Comparison of ENCODE assay signal across 8 mouse cellular contexts in the genomic region with DNA sequence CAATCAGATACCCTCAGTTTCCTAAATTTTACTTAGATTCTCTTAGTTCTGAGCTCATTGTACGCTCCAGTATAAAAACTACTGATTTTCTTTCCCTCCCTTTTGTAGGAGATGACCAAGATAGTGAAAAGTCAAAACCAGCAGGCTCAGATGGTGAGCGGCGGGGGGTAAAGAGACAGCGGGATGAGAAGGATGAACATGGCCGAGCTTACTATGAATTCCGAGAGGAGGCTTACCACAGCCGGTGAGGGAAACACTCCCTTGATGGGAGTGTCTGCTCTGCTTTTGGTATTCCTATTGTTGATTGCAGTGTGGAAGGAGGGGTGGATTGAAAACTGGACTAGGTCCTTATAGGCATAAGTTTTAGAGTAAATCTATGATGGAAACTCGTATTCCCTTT. TPM values are rescaled to one million over a fixed set of nuclear protein-coding genes. Genes with fewer than 3 reads are reported as not detected.
DNase-seq lines count a peak whose midpoint lies in the region; ATAC-seq lines count a peak whose summit lies in the region.
"Had no signal": no experiment of that assay in that cellular context is flagged by ENCODE, and none has a peak within 500 bp of the region (broad histone marks: within the 10 kb centered on the region; RNA-seq: fewer than 3 reads in every experiment).

No protein-coding gene starts in this region.

- no peak overlapping the region for H3K27ac ChIP-seq in lung, embryonic 15.5 days
- H3K27ac ChIP-seq in embryonic facial prominence, embryonic 13.5 days: no peak overlapping the region
- H3K27ac ChIP-seq in limb, embryonic 11.5 days (replicated peaks; ENCODE audit: low read depth, low read length): no peak overlapping the region
- no peak overlapping the region for H3K27ac ChIP-seq in stomach, embryonic 15.5 days

- DNase-seq in lung, postnatal 10 days: no peak
- DNase-seq in limb, embryonic 11.5 days (ENCODE audit: low spot score): no peak
- no peak for DNase-seq in left cerebral cortex, postnatal 25 days (ENCODE audit: low spot score in 2 of 2)

- H3K4me2 ChIP-seq in lung, embryonic 15.5 days: peak overlapping the region; percentile 66
- H3K4me2 ChIP-seq in embryonic facial prominence, embryonic 13.5 days: peak overlapping the region; percentile 97
- peak overlapping the region; percentile 63; the same call in 1 of the 2 replicates for H3K4me2 ChIP-seq in limb, embryonic 11.5 days (ENCODE audit: low read depth, severe bottlenecking)
- H3K4me2 ChIP-seq in stomach, embryonic 15.5 days: peak overlapping the region; percentile 73

- WGBS in lung, embryonic 15.5 days: 70% methylated on average over 8 of the region's 8 CpGs
- WGBS in embryonic facial prominence, embryonic 13.5 days: 74% methylated on average over 8 of the region's 8 CpGs
- WGBS in limb, embryonic 11.5 days: 89% methylated on average over 8 of the region's 8 CpGs
- 69% methylated on average over 8 of the region's 8 CpGs for WGBS in stomach, embryonic 15.5 days

- H3K9me3 ChIP-seq in lung, embryonic 15.5 days: no peaks in the 10 kb centered on the region
- H3K9me3 ChIP-seq in embryonic facial prominence, embryonic 13.5 days: no peaks in the 10 kb centered on the region
- no peaks in the 10 kb centered on the region for H3K9me3 ChIP-seq in limb, embryonic 11.5 days (ENCODE audit: control insufficient read depth, low read length)
- H3K9me3 ChIP-seq in stomach, embryonic 15.5 days: no peaks in the 10 kb centered on the region

- 0 out of 2 replicates have a peak overlapping the region, but pooled peaks have one; percentile 10 for H3K9ac ChIP-seq in lung, embryonic 15.5 days
- H3K9ac ChIP-seq in embryonic facial prominence, embryonic 13.5 days: peak overlapping the region; percentile 57
- H3K9ac ChIP-seq in limb, embryonic 11.5 days (ENCODE audit: low read length): no peak overlapping the region
- H3K9ac ChIP-seq in stomach, embryonic 15.5 days: no peak overlapping the region

- intact Hi-C loops in left cerebral cortex, postnatal 25 days (cut with DNase I): loop anchor here (5.0 kb wide), 1 partner anchor 80 kb away; a partner anchor contains a TSS

- H3K36me3 ChIP-seq in lung, embryonic 15.5 days: peaks cover 51% of the 10 kb centered on the region
- peaks cover 50% of the 10 kb centered on the region for H3K36me3 ChIP-seq in embryonic facial prominence, embryonic 13.5 days
- H3K36me3 ChIP-seq in limb, embryonic 11.5 days (ENCODE audit: control insufficient read depth, insufficient read depth, low read length): peaks cover 17% of the 10 kb centered on the region
- H3K36me3 ChIP-seq in stomach, embryonic 15.5 days: peaks cover 35% of the 10 kb centered on the region

- ATAC-seq in lung, embryonic 15.5 days (ENCODE audit: borderline replicate concordance, extremely low read depth, low FRiP score, low TSS enrichment): no peak
- no peak for ATAC-seq in embryonic facial prominence, embryonic 13.5 days (ENCODE audit: insufficient number of reproducible peaks, insufficient read depth, low FRiP score, low TSS enrichment, low read depth)
- no peak for ATAC-seq in limb, embryonic 11.5 days (ENCODE audit: insufficient number of reproducible peaks, low FRiP score, low TSS enrichment, low read depth)
- no peak for ATAC-seq in stomach, embryonic 15.5 days (ENCODE audit: insufficient read depth, low FRiP score, low read depth)
- no peak for ATAC-seq in monocyte, adult 5-6 weeks (replicated peaks; ENCODE audit: insufficient number of reproducible peaks, low FRiP score, low TSS enrichment, poor library complexity, severe bottlenecking)

- peaks cover 20% of the 10 kb centered on the region for H3K4me1 ChIP-seq in lung, embryonic 15.5 days
- peaks cover 26% of the 10 kb centered on the region for H3K4me1 ChIP-seq in embryonic facial prominence, embryonic 13.5 days
- H3K4me1 ChIP-seq in limb, embryonic 11.5 days (ENCODE audit: control insufficient read depth, insufficient read depth, low read length): peaks cover 6% of the 10 kb centered on the region
- peaks cover 14% of the 10 kb centered on the region; the same call in 1 of the 2 replicates for H3K4me1 ChIP-seq in stomach, embryonic 15.5 days

- H3K27me3 ChIP-seq in lung, embryonic 15.5 days: no peaks in the 10 kb centered on the region
- no peaks in the 10 kb centered on the region for H3K27me3 ChIP-seq in embryonic facial prominence, embryonic 13.5 days
- H3K27me3 ChIP-seq in limb, embryonic 11.5 days (ENCODE audit: control insufficient read depth, insufficient read depth, low read length): no peaks in the 10 kb centered on the region
- no peaks in the 10 kb centered on the region for H3K27me3 ChIP-seq in stomach, embryonic 15.5 days (replicated peaks)

- peak overlapping the region; percentile 96 for H3K4me3 ChIP-seq in lung, embryonic 15.5 days
- H3K4me3 ChIP-seq in embryonic facial prominence, embryonic 13.5 days: peak overlapping the region; percentile 100
- peak overlapping the region; percentile 5; the same call in 1 of the 2 replicates for H3K4me3 ChIP-seq in limb, embryonic 11.5 days (ENCODE audit: low read depth, low read length)
- H3K4me3 ChIP-seq in stomach, embryonic 15.5 days (replicated peaks): no peak overlapping the region; the same call in 1 of the 2 replicates

RNA-seq across cellular contexts. Expression of a gene that starts 2.9 kb away (rescaled TPM):
- 5.7 and 5.8 TPM in 2 replicates for polyA plus RNA-seq in lung, embryonic 15.5 days (2015; fragmentation: Nextera tagmentation; extraction: Ambion mirVana)
- 7.4 and 7.6 TPM in 2 replicates for polyA plus RNA-seq in embryonic facial prominence, embryonic 13.5 days (2015; fragmentation: Nextera tagmentation; extraction: Ambion mirVana)
- polyA plus RNA-seq in limb, embryonic 11.5 days (2014; fragmentation: Nextera tagmentation; extraction: Ambion mirVana): 6.9 and 8.0 TPM in 2 replicates
- 5.9 and 6.6 TPM in 2 replicates for polyA plus RNA-seq in stomach, embryonic 15.5 days (2015; fragmentation: Nextera tagmentation; extraction: Ambion mirVana)
- total RNA-seq in monocyte, adult 5-6 weeks (2017): 84.4 to 149 TPM (median 101 TPM) in 3 replicates
- total RNA-seq in left cerebral cortex, postnatal 25 days (2021): 100 to 1,000 TPM; 110 to 112 TPM

RNA-seq across cellular contexts. Expression of a gene that starts 3.6 kb away (rescaled TPM):
- polyA plus RNA-seq in lung, embryonic 15.5 days (2015; fragmentation: Nextera tagmentation; extraction: Ambion mirVana): 54.8 and 57.2 TPM in 2 replicates
- 78.7 and 82.9 TPM in 2 replicates for polyA plus RNA-seq in embryonic facial prominence, embryonic 13.5 days (2015; fragmentation: Nextera tagmentation; extraction: Ambion mirVana)
- polyA plus RNA-seq in limb, embryonic 11.5 days (2014; fragmentation: Nextera tagmentation; extraction: Ambion mirVana): 63.3 and 67.1 TPM in 2 replicates
- polyA plus RNA-seq in stomach, embryonic 15.5 days (2015; fragmentation: Nextera tagmentation; extraction: Ambion mirVana): 49.7 and 52.1 TPM in 2 replicates
- 40.1 to 52.8 TPM (median 48.3 TPM) in 3 replicates for total RNA-seq in monocyte, adult 5-6 weeks (2017)
- 10 to 100 TPM; 35.1 to 35.5 TPM for total RNA-seq in left cerebral cortex, postnatal 25 days (2021)

RNA-seq across cellular contexts. Expression of a gene that starts 6.9 kb away (rescaled TPM):
- not detected in 2 replicates for polyA plus RNA-seq in lung, embryonic 15.5 days (2015; fragmentation: Nextera tagmentation; extraction: Ambion mirVana)
- not detected in 2 replicates for polyA plus RNA-seq in embryonic facial prominence, embryonic 13.5 days (2015; fragmentation: Nextera tagmentation; extraction: Ambion mirVana)
- polyA plus RNA-seq in limb, embryonic 11.5 days (2014; fragmentation: Nextera tagmentation; extraction: Ambion mirVana): not detected in 2 replicates
- not detected in 2 replicates for polyA plus RNA-seq in stomach, embryonic 15.5 days (2015; fragmentation: Nextera tagmentation; extraction: Ambion mirVana)
- total RNA-seq in monocyte, adult 5-6 weeks (2017): 40.4 to 54.5 TPM (median 44.1 TPM) in 3 replicates
- total RNA-seq in left cerebral cortex, postnatal 25 days (2021): not detected
- polyA plus RNA-seq: liver, adult 2 months had no signal

RNA-seq across cellular contexts. Expression of a gene that starts 14.6 kb away (rescaled TPM):
- polyA plus RNA-seq in lung, embryonic 15.5 days (2015; fragmentation: Nextera tagmentation; extraction: Ambion mirVana): 48.3 and 52.3 TPM in 2 replicates
- polyA plus RNA-seq in embryonic facial prominence, embryonic 13.5 days (2015; fragmentation: Nextera tagmentation; extraction: Ambion mirVana): 52.6 and 53.3 TPM in 2 replicates
- 34.1 and 35.0 TPM in 2 replicates for polyA plus RNA-seq in limb, embryonic 11.5 days (2014; fragmentation: Nextera tagmentation; extraction: Ambion mirVana)
- 49.7 and 53.4 TPM in 2 replicates for polyA plus RNA-seq in stomach, embryonic 15.5 days (2015; fragmentation: Nextera tagmentation; extraction: Ambion mirVana)
- 25.1 to 34.8 TPM (median 30.9 TPM) in 3 replicates for total RNA-seq in monocyte, adult 5-6 weeks (2017)
- total RNA-seq in left cerebral cortex, postnatal 25 days (2021): 100 to 1,000 TPM; 111 to 112 TPM

RNA-seq across cellular contexts. Expression of a gene that starts 16.3 kb away (rescaled TPM):
- 1.6 and 2.5 TPM in 2 replicates for polyA plus RNA-seq in lung, embryonic 15.5 days (2015; fragmentation: Nextera tagmentation; extraction: Ambion mirVana)
- 10.4 and 10.6 TPM in 2 replicates for polyA plus RNA-seq in embryonic facial prominence, embryonic 13.5 days (2015; fragmentation: Nextera tagmentation; extraction: Ambion mirVana)
- 9.1 and 9.6 TPM in 2 replicates for polyA plus RNA-seq in limb, embryonic 11.5 days (2014; fragmentation: Nextera tagmentation; extraction: Ambion mirVana)
- 11.2 and 14.7 TPM in 2 replicates for polyA plus RNA-seq in stomach, embryonic 15.5 days (2015; fragmentation: Nextera tagmentation; extraction: Ambion mirVana)
- total RNA-seq in monocyte, adult 5-6 weeks (2017): 0.39 to 0.64 TPM in 2 of 3 replicates, not detected in the other
- total RNA-seq in left cerebral cortex, postnatal 25 days (2021): 100 to 1,000 TPM; 201 to 223 TPM
- total RNA-seq: liver, adult 2 months had no signal

Comparison
In these comparisons a context has a peak if more than half of its experiments do, and no peak if none do; other contexts are left out.
1. H3K9ac ChIP-seq: peak in lung, embryonic 15.5 days (single experiment) and embryonic facial prominence, embryonic 13.5 days (single experiment); none in limb, embryonic 11.5 days (single experiment) and stomach, embryonic 15.5 days (single experiment).
2. Peak in every context shown above with its lines, with median percentiles within 50 percentile points of each other: H3K4me2 ChIP-seq.